Mouse (Mus musculus): ENCODE measurements around the gene Irgm1.
"Not testable (repeated sequence)": the region's sequence is repeated elsewhere in the genome, so short reads cannot be mapped to it uniquely, and the experiment has no call there.

Irgm1 gene

GRCm38 (mm10) chr11:48833078-48833730 is 38.3 kb downstream of the Irgm1 start:
- DNase-seq: no peak

GRCm38 (mm10) chr11:48831273-48831672 is 40.2 kb downstream of the Irgm1 start:
- no peak for DNase-seq

GRCm38 (mm10) chr11:48830279-48830678 is 41.2 kb downstream of the Irgm1 start:
- DNase-seq: no peak

GRCm38 (mm10) chr11:48827926-48828325 is 43.6 kb downstream of the Irgm1 start:
- no peak for DNase-seq

DNA sequence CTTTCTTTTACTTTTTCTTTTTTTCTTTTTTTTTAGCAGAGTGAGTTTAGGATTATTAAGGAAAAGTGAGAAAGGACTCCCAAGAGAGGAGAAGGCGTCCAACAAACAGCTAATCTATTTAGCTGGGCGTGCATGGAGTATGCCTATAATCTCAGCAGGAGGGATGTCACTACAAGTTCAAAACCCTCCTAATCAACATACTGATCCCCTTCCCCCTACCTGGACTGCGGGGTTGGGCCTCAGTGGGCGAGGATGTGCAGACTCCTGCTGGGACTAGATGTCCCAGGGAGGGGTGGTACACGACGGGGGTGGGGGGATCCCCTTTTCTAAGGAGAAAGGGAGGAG is 44.8 kb downstream of the Irgm1 start:
- DNase-seq: peak; percentile 66

DNA sequence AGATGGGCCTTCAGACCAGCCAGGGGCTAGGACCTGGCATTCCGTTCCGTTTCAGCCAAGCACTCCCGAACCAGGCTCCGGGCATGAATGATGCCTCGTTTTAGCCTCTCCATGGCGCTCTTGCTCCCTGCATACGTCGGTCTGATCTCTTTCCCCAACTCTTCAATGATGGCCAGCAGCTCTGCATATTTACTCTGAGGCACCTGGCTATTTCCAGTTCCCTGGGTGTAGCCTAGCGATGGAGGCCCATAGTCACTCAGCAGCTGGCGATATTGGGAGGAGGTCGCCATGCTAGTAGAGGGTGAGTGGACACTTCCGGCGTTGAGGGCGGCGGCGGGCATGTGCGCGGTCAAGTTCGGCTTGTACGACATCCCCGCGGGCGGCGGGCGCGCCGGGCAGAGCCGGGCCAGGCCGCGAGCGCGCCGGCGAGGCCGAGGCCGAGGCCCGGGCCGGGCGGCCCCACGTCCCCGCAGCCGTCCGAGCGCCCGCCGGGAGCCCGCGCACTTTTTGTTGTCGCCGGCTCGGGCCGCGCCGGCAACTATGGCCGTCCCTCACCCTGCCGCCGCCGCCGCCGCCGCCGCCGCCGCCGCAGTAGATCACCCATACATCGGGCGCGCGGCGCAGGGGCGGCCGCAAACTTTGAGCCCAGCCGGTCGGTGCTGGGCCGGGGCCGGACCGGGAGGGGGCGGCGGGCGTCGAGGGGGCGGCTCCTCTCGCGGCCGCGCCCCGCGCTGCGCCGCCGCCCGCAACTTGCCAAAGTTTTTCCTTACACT is 45.3 kb downstream of the Irgm1 start, which contains the start of the genes Trim7 and Gm12184:
Trim7 (plus strand) TSS at position 162 of the 773 bp plus-strand sequence.
Gm12184 (minus strand) TSS at position 677 of the 773 bp plus-strand sequence.
- not testable (repeated sequence) for DNase-seq

- no peak for DNase-seq
Observed at GRCm38 (mm10) chr11:48824311-48824830, 47.1 kb downstream of the Irgm1 start.

GRCm38 (mm10) chr11:48823536-48823972 is 47.9 kb downstream of the Irgm1 start:
- DNase-seq: peak; percentile 84

DNA sequence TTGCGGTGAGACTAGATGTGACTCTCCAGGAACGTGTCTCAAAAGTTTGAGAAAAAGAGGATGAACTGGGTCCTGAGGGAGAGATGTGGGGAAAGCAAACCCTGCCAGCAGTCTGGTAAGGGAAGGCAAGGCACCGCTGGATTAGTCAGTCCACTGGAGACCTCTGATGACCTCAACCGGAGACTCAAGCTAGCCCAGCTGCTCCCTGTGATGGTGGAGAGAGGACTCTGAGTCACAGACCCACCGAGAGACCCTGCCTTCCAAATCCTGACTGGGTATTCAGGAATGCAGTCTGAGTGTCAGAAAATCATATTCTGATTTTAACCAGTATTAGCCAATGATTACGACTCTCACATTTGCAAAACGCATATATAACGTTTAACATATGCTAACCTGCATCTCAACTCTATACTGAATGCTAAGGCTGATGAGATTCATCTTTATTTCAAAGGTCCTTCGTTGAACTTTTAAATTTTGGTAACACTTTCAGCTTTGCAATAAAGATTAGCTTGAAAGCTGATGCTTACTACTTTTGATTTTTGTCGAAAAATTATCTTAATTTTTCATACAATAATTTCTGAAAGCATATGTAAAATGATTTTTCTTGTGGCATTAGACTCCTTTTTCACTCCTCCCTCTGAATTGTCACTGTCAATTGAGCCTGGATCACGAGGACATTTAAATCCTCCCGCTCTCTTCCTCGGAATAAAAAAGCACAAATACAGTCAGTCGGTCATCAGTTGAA is 48.5 kb downstream of the Irgm1 start:
- no peak for DNase-seq

GRCm38 (mm10) chr11:48821299-48821698 is 50.2 kb downstream of the Irgm1 start:
- not testable (repeated sequence) for DNase-seq

DNA sequence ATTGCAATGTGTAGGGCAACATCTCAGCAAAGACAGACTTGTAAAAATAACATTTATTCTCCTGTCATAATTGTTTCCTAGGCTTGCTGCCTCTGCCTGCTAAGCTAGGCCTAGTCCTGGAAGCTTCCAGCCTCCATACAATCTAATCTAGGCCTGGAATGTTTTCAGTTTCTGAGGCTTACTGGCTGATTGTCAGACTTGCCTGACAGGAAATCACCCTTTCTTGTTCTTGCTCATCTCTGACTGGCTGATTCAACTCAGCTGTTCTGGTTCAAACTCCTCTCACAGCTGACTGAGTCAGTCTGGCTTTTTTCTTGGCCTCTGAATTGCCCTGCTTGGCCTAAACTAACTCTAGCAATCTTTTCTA is 51.2 kb downstream of the Irgm1 start:
- no peak for DNase-seq

GRCm38 (mm10) chr11:48819614-48820307 is 51.7 kb downstream of the Irgm1 start:
- no peak for DNase-seq

GRCm38 (mm10) chr11:48818346-48818745 is 53.1 kb downstream of the Irgm1 start:
- DNase-seq: peak; percentile 92

- DNase-seq: no peak
Observed at GRCm38 (mm10) chr11:48817794-48818193, 53.7 kb downstream of the Irgm1 start.

GRCm38 (mm10) chr11:48816800-48817665 is 54.5 kb downstream of the Irgm1 start, which contains the start of gene Trim41:
Gene Trim41 (minus strand): TSS chr11:48817353.
- DNase-seq: peak; percentile 99

- DNase-seq: peak; percentile 79
Observed at GRCm38 (mm10) chr11:48816281-48816781, 55.2 kb downstream of the Irgm1 start.

GRCm38 (mm10) chr11:48815851-48816250 is 55.6 kb downstream of the Irgm1 start:
- no peak for DNase-seq

GRCm38 (mm10) chr11:48813782-48814181 is 57.7 kb downstream of the Irgm1 start:
- no peak for DNase-seq

Measured in embryo, embryonic 11 days (tissue).